ENCODE assay signal across 7 mouse cellular contexts in the genomic region with DNA sequence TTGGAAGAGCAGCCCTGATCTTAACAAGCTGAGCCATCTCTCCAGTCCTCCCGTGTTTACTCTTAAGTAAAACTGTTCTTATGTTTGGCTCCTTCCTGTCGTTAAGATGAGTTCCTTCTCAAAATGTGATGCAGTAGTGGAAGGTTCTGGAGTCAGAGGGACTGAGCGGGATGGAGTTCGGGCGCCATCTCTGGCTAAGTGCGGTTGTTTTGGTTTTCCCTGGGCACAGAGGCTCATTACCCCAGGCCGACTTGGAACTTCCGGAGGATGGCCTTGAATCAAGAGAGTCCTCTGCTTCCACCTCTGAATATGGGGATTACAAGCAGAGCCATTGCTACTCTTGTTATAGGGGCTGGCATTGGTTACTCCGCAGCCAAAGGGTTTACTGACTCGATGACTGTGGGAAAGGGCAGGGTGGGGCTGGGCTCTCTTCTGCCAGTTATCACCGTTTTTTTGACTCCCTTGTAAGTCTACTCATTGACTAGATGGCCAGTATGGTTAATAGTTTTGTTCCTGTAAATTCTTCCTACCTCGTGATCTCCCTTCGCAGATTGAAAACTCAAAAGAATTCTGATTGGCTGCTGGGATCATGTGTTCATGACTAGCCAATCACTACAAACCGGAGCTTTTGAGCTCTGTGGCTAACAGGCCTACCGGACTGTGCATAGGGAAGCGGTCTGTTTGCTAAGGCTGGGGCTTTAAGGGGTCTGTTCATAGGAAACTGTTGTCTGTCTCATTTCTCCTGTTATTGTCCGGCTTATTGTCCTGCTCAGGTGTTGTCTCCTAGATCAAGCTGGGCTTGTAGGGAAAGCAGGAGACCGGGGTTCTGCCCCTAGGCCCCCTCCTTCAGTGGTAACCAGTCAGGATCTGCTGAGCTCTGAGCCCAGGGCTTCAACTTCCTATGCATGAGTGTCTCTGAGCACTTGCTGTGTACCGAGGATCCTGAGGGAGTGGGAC. TPM values are rescaled to one million over a fixed set of nuclear protein-coding genes. Genes with fewer than 3 reads are reported as not detected.
DNase-seq lines count a peak whose midpoint lies in the region; ATAC-seq and TF ChIP-seq lines count a peak whose summit lies in the region.

No protein-coding gene starts in this region.

- H3K9me3 ChIP-seq in ES-Bruce4 (replicated peaks; ENCODE audit: control insufficient read depth, insufficient read depth, low read length, poor library complexity, severe bottlenecking) = no peaks in the 10 kb centered on the region
- H3K9me3 ChIP-seq in embryonic facial prominence, embryonic 15.5 days (replicated peaks) = no peaks in the 10 kb centered on the region

- peak; percentile 45 for TF ChIP-seq CTCF in ES-Bruce4 (IDR thresholded peaks at IDR 0.05; ENCODE audit: low read depth, low read length)

- intact Hi-C loops in heart, postnatal 14 days (cut with DNase I) = no loop called here

- peaks cover 2% of the 10 kb centered on the region for H3K4me1 ChIP-seq in ES-Bruce4 (ENCODE audit: control insufficient read depth, insufficient read depth, low read length)
- H3K4me1 ChIP-seq in embryonic facial prominence, embryonic 15.5 days = peaks cover 54% of the 10 kb centered on the region

- DNase-seq in ZHBTc4 (ENCODE audit: low read depth, low spot score) = peak; percentile 91
- DNase-seq in heart, postnatal 14 days = peak; percentile 28 to 53
- DNase-seq in layer of hippocampus, postnatal 14 days (ENCODE audit: low spot score in 2 of 2) = peak; percentile 49 to 66
- peak; percentile 62 to 67 for DNase-seq in spleen, postnatal 36 days (ENCODE audit: low spot score in 2 of 2)

- no peaks in the 10 kb centered on the region for H3K27me3 ChIP-seq in ES-Bruce4 (ENCODE audit: control insufficient read depth, insufficient read depth, low read length, poor library complexity, severe bottlenecking)
- H3K27me3 ChIP-seq in embryonic facial prominence, embryonic 15.5 days = no peaks in the 10 kb centered on the region

- peak; percentile 59 for TF ChIP-seq POLR2A in ES-Bruce4 (IDR thresholded peaks at IDR 0.05; ENCODE audit: insufficient read depth, low read length)

- H3K9ac ChIP-seq in ES-Bruce4 (ENCODE audit: low read depth, poor library complexity, severe bottlenecking) = peak overlapping the region; percentile 83
- H3K9ac ChIP-seq in embryonic facial prominence, embryonic 15.5 days = no peak overlapping the region

- H3K4me3 ChIP-seq in ES-Bruce4 (ENCODE audit: low read depth, low read length) = peak overlapping the region; percentile 72
- peak overlapping the region; percentile 16; the same call in 1 of the 2 replicates for H3K4me3 ChIP-seq in embryonic facial prominence, embryonic 15.5 days (replicated peaks)

- WGBS in embryonic facial prominence, embryonic 15.5 days = 66% methylated on average over 19 of the region's 19 CpGs

- H3K36me3 ChIP-seq in ES-Bruce4 (ENCODE audit: control insufficient read depth, insufficient read depth, low read length, poor library complexity, severe bottlenecking) = no peaks in the 10 kb centered on the region
- no peaks in the 10 kb centered on the region for H3K36me3 ChIP-seq in embryonic facial prominence, embryonic 15.5 days

- peak overlapping the region; percentile 68 for H3K27ac ChIP-seq in ES-Bruce4 (ENCODE audit: insufficient read depth, low read length)
- peak overlapping the region; percentile 93 for H3K27ac ChIP-seq in embryonic facial prominence, embryonic 15.5 days (replicated peaks)

- ATAC-seq in embryonic facial prominence, embryonic 15.5 days (ENCODE audit: insufficient number of reproducible peaks, low FRiP score, low TSS enrichment, low read depth) = no peak; the same call in 1 of the 2 replicates
- ATAC-seq in megakaryocyte, adult 5-6 weeks (ENCODE audit: poor library complexity, severe bottlenecking) = peak; percentile 67

- H3K4me2 ChIP-seq in embryonic facial prominence, embryonic 15.5 days (replicated peaks) = peak overlapping the region; percentile 28

- no peak for TF ChIP-seq EP300 in ES-Bruce4 (IDR thresholded peaks at IDR 0.05; ENCODE audit: insufficient read depth, low read depth, low read length)

RNA-seq across cellular contexts. Expression of gene Chmp4b, which starts 25.4 kb away (rescaled TPM):
- 116 and 125 TPM in 2 replicates for polyA plus RNA-seq in ES-Bruce4 (2011; ENCODE audit: insufficient read depth, insufficient read length, low read depth, missing spikeins)
- polyA plus RNA-seq in embryonic facial prominence, embryonic 15.5 days (2015; fragmentation: Nextera tagmentation; extraction: Ambion mirVana) = 38.1 and 47.7 TPM in 2 replicates
- 100 to 1,000 TPM; 105 to 112 TPM for total RNA-seq in heart, postnatal 14 days (2021)
- total RNA-seq in layer of hippocampus, postnatal 14 days (2021) = 100 to 1,000 TPM; 199 to 204 TPM
- 117 and 122 TPM in 2 replicates for total RNA-seq in megakaryocyte, adult 5-6 weeks (2015)
- 166 and 187 TPM in 2 replicates for total RNA-seq in megakaryocyte, adult 5-6 weeks (2017)

Comparison
In these comparisons a context has a peak if more than half of its experiments do, and no peak if none do; other contexts are left out.
1. DNase-seq: peak in every context shown above with its lines; median percentile 91 in ZHBTc4; 64 in spleen, postnatal 36 days; 58 in layer of hippocampus, postnatal 14 days; 40 in heart, postnatal 14 days.